Mouse (Mus musculus) CD4-positive, CD25-positive, alpha-beta regulatory T cell, adult 2 months (primary cell): ENCODE data around the gene Arhgef12.
"Not testable (repeated sequence)": the region's sequence is repeated elsewhere in the genome, so short reads cannot be mapped to it uniquely, and the experiment has no call there.

Experiments used
- DNase-seq: peaks from one replicate; pipeline ENCODE4 v3.0.0-alpha.2; 2012; ENCODE audit warnings: low read depth, low spot score

The Arhgef12 gene

DNA sequence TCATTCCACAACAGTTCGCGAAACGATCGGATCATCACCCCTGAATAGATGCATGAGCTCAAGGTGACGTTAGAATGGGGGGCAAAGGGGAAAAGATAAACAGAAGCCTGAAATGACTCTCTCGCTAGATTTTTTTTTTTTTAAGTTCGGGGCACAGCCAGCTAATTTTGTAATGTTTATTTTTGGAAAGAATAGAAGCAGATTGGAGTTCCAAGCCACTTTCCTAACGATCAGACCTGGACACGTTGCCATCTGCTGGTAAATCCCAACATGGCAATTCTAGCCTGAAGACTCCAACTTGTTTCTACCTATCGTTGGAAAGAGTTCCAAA is at the start of gene Arhgef12:
Gene Arhgef12 (minus strand): TSS at position 53 of the 331 bp plus-strand sequence.
- peak; percentile 20 for DNase-seq

DNA sequence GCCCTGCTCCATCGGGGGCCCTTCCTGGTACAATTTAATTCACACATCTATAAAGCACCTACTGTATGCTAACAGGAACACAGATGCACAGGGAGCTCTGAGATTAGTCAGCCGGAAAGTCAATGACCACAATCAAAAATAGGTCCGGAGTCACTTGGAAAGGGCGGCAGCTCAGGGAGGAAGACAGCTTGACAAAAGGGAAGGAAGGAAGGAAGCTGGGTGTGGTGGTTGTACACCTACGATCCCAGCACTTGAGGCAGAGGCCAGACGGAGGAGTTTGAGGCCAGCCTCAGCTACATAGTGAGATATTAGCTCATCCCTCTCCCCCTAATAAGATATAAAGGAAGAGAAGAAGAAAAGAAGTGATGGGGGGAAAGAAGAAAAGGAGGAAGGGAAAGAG is 48.9 kb upstream of the Arhgef12 start:
- DNase-seq: no peak

DNA sequence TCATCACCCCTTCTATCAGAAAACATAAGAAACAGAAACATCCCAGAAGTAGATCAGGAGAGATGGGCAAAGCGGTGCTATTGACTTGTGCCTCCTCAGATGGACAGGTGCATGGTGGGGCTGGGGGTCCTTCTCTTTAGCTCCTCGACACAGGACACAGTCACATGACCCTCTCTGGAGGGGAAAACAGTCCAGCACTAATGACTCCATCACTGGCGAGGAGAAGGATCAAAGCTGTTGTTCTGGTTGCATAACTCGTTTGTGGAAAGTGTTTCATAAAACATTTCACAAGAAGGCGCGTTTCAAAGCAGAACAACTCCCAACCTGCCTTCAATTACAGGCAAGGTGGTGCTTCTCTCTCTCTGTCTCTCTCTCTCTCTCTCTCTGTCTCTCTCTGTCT is 44.7 kb upstream of the Arhgef12 start:
- no peak for DNase-seq

DNA sequence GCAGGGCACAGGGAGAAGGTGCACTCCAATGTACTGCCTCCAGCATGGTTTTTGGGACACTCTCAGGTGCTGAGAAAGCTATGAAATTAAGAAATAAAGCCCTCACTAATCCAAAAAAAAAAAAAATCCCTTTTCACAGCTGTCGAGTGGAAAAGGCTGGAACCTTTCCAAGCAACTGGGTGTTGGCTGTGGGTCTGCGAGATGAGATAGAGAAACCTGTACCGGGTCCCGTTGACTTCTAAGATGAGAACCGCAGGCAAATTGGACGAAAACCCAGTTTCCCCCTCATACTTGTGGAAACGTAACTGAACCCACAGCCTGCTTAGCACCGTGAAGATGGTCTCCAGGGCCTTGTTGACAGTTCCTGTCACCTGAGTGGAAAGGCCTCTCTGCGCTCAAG is 43.9 kb upstream of the Arhgef12 start:
- DNase-seq: no peak

DNA sequence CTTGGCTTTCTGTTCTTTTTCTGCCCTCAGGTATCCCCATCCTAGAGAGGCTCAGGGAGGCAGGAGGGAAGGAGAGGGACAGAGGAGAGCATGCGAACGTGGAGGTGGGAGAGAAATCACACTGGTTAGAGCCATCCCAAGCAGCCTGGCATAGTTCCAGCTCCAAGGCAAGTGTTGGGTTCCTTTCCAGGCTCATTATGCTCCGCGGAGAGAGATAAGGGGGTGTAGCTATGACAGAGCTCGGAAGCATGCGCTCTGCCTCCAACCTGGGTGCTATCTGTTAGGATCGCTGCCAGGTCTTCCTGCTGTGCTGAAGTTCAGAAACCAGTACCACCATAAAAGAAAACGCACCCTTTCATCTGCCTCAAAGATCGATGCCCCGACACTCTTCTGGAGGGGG is 43.0 kb upstream of the Arhgef12 start:
- DNase-seq: no peak

DNA sequence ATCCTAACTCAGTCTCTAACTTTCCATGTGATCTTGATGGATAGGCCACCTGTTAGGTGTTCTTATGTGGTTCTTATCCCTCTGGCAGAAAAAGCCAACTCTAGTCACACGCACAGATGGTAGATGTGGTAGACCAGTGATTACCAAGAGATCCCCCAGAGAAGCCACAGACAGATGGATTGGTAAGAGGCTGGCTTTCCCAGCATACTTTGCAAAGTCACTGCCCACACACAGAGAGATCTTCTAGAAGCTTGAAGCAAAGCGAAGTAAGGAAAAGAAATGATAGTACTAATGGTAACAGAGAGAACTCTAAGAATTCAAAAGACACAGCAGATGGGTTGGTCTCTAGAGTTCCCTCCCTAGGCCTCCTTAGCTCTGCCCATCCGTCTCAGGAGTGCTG is 42.5 kb upstream of the Arhgef12 start:
- no peak for DNase-seq

DNA sequence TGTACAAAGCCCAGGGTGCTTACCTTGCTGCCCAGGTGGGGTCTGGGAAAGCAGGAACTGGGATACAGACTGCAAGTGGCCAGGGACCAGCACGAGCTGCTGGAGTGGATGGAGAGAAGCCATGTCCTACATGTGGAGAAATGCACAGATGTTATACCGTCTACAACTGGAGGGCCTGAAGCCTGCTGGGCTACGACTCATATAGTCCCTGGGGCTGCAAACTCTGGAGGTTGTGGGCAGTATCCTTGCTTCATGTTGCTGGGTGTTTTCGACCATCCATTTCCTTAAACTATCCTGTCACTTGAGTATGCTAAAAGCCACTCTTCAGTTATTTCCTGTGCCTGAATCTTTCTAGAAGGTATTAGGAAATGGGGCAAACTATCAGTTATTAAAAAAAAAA is 38.2 kb upstream of the Arhgef12 start:
- DNase-seq: no peak

DNA sequence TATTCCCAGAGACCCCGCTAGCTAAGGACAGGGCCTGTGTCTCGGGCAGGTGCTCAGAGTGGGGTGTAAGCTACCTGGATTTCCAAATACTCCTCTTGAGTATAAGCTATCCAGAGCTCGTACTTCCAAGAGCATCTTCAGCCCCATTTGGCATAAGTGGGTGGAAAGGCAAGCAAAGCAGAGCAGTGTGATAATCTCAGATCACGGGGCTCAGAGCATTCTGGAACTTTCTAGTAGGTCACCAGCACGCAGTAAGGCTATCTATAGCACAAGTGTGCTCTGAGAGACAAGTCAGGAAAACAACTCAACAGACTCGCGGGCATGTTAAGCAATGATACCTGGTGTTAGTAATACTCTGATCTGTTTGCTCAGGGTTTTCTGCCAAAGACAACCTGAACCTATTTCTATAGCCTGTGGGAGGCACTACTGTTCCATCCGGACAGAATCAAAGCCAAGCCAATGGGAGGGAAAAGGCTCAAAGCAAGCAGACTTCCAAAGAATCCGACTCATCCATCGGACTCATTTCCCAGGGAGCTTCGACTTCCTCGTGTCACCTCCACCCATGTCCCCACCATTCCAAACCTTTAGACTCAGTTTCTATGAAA is 37.3 kb upstream of the Arhgef12 start:
- no peak for DNase-seq

DNA sequence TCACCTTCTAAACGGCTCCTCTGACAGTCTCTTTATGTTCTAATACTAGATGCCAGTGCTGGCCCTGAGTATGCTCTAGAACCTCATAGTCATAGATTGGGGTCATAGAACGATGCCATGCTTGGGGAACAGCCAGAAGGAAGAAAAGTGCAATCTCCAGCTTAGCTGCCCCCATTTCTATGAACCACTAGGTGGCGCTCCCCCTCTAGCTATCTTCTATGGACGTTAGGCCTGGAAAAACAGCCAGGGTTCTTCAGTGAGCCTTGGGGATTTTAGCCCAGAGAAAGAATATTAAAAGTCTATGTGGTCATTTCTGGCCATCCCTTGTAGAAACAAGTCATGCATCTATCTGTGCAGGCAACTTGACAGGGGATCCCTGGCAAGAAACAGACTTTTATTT is 34.8 kb upstream of the Arhgef12 start:
- peak; percentile 65 for DNase-seq

DNA sequence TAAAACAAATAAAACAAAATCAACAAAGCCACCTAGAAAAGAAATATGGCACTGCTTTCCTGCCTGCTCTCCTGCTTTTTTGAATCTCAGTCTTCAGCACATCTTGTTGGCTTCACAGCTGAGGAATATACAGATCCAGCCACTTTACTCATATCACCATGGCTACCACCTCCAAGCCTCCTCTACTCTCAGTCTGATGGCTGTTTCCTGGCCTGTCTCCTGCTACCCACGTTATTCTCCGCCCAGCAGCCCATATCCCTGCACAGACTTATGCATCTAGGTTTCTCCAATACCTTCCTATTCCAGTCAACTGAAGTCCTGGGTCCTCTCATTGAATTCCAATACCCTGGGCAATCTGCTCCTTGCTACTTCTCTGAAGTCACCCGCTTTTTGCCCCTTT is 26.5 kb upstream of the Arhgef12 start:
- no peak for DNase-seq

DNA sequence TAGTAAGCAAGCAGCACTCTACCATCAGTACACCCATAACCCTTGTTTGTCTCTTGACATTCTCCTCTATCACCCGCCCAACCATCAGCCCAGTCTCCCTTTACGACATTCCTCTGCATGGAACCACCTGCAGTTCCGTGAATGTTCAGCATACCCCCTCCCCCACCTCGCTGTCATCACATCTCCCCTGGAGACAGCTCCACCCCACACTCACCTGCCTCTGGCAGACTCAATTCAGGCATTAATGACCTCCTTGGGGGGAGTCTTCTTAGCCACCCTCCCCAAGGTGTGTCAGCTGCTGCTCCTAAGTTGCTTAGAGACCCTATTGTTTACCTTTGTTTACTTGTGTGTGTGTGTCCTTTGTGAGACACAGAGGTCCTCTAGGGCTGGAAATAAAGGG is 25.3 kb upstream of the Arhgef12 start:
- no peak for DNase-seq

DNA sequence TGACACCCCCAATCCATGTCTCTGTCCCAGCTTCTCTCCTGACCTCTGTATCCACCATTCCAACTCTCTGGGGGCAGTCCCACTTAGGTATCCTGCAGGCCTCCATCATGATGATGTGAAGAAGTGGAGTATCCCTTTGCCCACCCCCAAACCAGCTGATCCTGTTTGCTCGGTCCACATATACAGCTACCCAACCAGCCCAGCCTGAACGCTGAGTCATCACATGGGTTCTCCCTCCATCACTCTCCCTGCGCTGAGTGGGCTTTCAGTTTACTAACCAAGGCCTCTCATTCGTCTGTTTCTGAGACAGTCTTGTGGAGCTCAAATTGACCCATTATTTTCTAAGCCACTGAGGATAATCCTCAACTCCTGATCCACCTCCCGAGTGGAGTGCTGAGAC is 24.9 kb upstream of the Arhgef12 start:
- DNase-seq: no peak

DNA sequence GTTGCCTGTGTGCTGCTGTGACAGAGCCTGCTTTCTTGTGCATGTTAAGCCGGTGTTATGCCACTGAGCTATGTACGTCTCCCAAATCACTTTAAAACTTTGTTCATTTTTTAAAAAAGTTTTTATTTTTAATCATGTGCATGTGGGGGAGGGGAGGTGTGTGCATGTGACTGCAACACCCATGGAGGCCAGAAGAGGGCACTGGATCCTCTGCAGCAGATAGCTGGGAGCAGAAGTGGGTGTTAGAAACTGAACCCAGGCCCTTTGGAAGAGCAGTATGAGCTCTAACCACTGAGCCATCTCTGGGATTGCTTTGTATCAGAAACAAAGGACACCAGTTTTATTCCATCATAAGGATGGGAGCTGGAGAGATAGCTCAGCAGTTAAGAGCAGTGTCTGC is 23.6 kb upstream of the Arhgef12 start:
- DNase-seq: peak; percentile 24

DNA sequence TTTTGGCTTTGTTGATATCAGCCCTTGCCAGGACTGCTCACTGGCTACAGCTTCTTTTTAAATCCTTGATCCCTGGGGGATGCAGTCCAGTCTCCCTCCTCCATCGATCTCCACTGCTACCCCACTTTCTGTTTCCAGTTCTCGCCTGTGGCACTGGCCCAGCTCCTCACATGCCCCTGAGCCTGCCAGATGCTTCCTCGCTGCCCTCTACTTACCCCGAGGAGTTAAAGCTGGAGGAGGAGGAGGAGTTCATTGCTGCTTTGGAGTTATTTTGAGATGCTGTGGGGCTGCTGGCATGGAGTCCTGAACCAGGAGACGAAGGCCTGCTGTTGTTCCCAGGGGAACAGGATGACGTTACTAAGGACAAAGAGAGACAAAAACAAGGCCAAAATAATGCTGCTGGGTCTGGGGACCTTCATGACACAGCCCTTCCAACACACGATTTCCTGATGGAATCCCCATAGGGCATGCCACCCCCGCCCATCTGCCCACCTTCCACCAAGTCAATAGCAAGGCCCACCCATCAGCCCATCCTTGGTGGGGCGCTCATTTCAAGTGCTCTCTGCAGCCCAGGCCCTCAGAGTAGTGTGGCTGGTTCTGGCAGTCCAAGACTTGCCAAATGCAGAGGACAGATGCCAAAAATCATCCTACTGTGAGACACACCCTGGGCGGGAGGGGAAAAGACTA is 20.2 kb upstream of the Arhgef12 start:
- no peak for DNase-seq

DNA sequence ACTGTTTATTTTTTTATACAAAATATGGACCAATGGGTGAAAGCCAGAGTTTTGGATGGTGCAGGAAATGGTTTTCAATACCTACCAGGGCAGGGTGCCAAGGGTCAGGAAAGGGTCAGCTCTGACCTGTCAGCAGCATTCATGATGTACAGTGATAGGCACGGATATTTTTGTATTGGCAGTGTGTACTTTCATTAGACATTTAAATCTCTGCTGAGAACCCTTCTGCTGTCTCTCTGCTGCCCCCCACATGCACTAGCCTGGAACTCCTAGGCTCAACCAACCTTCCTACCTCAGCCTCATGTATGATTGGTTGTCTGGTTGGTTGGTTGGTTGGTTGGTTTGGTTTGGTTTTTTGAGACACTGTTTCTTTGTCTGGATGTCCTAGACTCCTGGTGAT is 15.3 kb upstream of the Arhgef12 start:
- DNase-seq: peak; percentile 36

DNA sequence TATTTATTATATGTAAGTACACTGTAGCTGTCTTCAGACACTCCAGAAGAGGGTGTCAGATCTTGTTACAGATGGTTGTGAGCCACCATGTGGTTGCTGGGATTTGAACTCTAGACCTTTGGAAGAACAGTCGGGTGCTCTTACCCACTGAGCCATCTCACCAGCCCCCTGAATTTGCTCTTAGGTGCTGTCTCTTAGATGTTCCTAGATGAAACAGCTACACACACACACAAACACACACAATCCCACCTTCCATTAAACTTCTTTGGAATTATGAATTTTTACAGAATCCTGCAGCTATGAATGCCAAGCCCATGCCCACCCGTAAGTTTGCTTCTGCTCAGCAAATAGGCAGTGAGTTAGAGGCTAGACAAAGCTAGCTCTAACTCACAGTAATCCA is 14.9 kb upstream of the Arhgef12 start:
- DNase-seq: not testable (repeated sequence)

DNA sequence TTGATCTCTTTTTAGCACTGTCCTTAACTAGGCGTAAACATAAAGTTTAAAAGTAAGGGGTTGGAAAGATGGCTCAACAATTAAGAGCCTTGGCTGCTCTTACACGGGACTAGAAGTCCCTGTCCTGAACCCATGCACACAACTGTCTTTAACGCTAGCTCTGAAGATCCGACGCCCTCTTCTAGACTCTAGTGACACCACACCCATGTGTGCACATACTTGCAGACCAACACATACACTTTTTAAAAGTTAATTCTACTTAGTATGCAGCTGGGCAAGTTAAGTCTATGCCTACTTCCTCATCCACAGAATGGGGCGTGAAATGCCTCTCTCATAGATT is 9.9 kb upstream of the Arhgef12 start:
- no peak for DNase-seq

DNA sequence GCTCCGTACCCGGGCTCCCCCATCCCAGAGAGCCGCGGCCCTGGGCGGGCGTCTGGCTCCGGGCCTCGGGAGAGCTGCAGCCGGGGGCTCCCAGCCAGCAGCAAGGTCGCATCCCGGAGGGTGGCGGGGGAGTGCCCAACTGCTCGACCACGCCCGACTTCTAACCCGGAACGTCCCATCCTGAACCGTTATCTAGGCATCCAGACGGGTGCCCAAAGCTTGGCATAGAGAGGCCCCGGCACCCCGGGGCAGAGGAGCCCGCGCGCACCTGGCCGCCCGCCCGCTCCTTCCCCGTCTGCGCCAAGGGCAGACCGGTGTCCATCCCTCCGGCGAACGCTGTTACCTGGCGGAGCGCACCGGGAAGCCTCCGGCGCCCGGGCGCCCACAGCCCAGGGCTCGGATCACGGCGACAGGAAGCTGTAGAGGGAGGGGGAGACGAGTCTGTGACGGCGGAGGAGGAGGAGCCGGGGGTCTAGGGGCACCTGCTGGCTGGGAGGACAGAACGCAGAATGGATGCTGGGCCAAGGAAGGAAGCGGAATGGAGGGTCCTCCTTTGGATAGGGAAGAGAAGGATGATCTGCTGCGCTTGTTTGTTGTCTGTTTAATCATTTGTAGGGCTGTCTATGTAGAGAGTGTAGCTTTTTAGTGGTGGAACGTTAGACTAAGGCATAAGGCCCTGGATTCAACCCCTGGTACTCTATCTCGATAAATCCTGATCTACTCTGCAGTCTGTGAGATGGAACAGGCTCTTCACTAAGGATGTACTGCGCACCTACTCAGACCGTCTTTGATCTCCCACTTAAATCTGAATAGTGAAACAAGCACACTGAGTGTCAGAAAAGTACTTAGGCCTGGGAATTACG is 9.3 kb upstream of the Arhgef12 start, which contains the start of gene Tmem136:
Gene Tmem136 (minus strand): TSS at position 437 of the 863 bp plus-strand sequence.
- DNase-seq: peak; percentile 72

DNA sequence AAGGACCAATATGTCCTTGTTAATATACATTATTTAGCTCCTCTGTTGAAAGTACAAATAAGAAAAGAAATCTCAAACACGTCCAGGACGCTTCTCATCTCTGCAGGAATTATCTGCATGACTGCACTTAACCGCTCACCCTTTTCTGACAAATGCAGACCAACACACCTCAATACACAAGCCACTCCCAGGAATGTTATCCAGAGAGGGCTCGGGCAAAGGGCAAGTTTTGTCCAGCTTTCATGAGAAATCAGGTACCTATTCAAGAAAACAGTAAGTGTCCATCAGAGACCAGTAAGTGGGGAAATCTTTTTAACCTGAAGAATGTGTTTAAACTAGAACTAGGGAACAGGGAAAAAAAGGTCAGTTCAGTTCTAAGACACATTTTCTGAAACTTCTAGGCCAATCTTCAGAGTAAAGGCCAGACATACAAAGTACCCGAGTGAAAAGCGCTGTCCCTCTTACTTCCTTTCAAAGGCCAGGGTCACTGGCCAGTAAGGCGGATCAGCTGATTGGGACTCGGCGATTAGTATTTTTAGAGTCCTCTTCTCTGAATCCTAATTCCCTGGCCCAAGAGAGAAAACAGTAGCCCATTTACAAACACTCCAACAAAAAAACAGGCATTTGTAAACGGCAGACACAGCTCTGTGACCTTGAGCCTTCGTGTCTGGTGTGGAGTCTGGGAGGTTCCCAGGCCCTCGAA is 8.5 kb upstream of the Arhgef12 start:
- no peak for DNase-seq

DNA sequence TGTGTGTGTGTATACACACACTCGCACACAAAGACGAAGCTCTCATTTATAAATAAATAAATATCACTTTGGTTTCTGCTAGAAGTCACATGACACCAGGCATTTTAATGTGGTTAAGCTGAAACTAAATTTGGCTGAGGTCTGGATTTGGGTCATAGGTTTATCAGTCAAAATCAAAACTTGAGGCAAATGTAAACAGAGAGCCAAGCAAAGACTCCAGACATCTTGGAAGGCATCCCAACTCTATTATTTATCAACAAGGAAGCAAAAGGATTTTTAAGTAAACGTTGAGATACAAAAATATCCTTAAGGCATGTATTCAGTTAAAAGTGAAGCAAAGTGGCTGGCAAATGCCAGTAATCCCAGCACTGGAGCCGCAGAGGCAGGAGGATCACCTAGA is 7.8 kb upstream of the Arhgef12 start:
- no peak for DNase-seq

DNA sequence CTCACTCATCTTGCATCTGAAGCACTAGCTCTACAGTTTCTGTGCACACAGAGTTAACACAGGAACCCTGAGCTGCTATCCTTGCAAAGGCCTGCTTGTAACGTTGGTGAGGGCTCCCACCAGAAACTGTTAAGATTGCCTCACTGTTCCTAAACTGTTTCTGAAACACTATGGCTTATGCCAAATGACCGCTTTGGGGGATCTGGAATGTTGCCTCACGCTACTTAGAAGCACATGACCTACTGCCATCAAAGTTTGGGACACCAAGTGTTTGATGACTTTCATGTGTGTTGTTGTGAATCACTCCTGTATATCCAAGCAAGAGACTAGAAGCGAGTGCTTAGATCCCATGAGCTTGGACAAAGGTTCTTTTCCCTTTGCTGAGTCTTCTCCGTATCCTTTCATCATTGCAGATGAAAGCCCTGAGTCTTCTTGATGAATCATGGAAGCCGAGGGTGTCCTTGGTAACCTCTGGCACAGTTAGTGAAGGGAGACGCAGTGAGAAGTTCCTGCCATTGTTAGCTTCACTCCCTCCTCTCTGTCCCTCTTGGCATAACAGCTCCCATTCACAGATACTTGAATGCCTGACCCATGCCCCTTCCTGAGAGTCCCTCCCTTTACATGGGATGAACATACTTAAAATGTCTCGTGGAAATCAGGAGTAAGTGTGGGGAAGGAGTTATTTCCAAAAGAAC is 3.4 kb upstream of the Arhgef12 start:
- no peak for DNase-seq

DNA sequence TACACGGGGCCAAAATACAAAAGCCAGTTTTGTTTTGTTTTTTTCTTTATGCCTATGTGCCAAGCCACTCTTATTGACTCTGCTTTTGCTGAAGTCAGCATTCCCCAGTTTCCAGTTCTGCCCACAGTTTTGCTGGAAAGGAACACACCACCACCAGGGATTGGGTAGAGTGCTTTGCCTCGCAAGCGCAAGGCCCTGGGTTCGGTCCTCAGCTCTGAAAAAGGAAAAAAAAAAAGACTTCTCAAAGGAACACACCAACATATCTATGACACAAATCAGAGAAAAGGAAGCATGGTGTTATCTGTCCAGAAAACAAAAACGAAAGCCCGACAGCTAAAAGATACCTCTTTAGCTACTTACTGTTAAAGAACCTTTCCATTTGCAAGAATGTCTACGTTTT is 2.1 kb upstream of the Arhgef12 start:
- no peak for DNase-seq
